Mouse (Mus musculus) E14TG2a.4 (cell line): Measurements from ENCODE around the gene Slc10a7.

Experiments
- CTCF ChIP-seq: conservative IDR thresholded peaks from 2 replicates; pipeline ENCODE4 v1.5.1; 2014; ENCODE audit warnings: low read length
- NANOG ChIP-seq: IDR thresholded peaks from 2 replicates; pipeline ENCODE4 v1.6.1; 2014; ENCODE audit warnings: borderline replicate concordance, low read length, mixed read lengths
- POU5F1 ChIP-seq: IDR thresholded peaks from 2 replicates; pipeline ENCODE4 v1.6.1; 2014; ENCODE audit warnings: low read length, borderline replicate concordance

DNA sequence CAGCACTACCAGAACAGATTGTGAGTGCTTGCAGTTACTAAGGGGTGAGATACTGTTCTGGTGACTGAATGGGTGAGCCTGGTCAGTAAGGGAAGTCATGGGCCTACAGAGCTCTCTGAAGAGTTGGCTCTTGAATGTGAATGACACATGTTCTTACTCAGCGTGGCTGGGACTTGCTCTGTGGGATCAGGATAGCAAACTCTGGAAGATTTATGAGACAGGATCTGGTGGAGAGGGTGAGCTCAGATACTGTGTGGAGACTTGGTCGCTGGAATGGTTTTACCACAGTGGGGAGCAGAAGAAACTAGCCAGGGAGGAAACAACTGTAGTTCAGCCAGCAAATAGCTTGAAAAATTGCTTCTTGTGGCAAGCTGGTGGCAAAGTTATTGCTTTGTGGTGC, 35.4 kb downstream of the Slc10a7 start:
- no peak for TF ChIP-seq CTCF
- no peak for TF ChIP-seq NANOG
- no peak for TF ChIP-seq POU5F1
